Mouse (Mus musculus) pancreas, adult 10 weeks (tissue): ENCODE data around the gene Ifna15. TPM values are rescaled to one million over a fixed set of nuclear protein-coding genes. Genes with fewer than 3 reads are reported as not detected.

Experiments used
- polyA plus RNA-seq: library from polyadenylated mRNA; stranded (reverse); fragments of 350-450 nt; fragmentation: Illumina TruSeq; extraction: RNeasy Lipid Tissue Mini Kit (QIAGEN cat#74804); gene quantifications from one replicate; pipeline ENCODE4 v1.2.3, GENCODE M21; 2015; ENCODE audit warnings: low read depth, low replicate concordance; ENCODE audit not compliant: insufficient read depth

The Ifna15 gene
- polyA plus RNA-seq, result not detected

GRCm38 (mm10) chr4:88558145-88558544 is at the start of gene Ifna15:
TSS of gene Ifna15 (minus strand) at chr4:88558245.

GRCm38 (mm10) chr4:88603276-88603675 is 45.2 kb upstream of the Ifna15 start, which contains the start of gene Ifna12:
TSS of gene Ifna12 (minus strand) at chr4:88603376.

DNA sequence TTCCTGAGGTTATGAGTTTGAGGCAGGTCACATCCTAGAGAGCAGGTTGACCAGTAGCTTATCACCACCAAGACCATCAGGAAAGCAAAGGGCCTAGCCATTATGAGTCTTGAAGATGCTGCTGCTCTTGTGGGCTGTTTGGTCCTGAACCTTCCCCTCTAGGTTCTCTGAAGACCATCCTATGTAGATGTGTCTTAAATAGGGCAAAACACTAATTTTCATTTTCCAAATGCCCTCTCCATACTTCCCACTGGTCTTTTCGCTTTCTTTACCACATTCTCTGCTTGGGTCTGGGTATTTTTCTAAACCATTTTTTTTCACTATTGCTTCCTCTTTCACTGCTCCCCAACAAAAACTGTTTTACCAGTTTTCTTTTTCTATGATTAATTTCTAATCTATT is 34.2 kb upstream of the Ifna15 start, which contains the start of gene Ifna9:
Gene Ifna9, minus strand, starts transcription at position 101 of the 400 bp plus-strand sequence.

DNA sequence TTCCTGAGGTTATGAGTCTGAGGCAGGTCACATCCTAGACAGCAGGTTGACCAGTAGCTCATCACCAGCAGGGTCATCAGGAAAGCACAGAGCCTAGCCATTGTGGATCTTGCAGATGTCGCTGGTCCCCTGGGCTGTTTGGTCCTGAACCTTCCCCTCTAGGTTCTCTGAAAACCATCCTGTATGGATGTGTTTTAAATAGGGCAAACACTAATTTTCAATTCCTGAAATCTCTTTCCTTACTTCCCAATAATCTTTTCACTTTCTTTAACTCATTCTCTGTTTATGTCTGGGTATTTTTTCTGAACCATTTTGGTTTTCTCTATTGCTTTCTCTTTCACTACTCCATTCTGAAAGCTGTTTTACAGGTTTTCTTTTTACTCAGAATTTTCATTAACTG is 13.7 kb upstream of the Ifna15 start, which contains the start of gene Ifna14:
Gene Ifna14, minus strand, starts transcription at position 101 of the 400 bp plus-strand sequence.

GRCm38 (mm10) chr4:88522674-88523073 is 35.4 kb downstream of the Ifna15 start, which contains the start of gene Ifnb1:
TSS of gene Ifnb1 (minus strand) at chr4:88522774.

Other genes starting within 250 kb of the Ifna15 start
- 4.0 TPM for gene Hacd4, start 119.3 kb downstream of the Ifna15 start, polyA plus RNA-seq
- not detected for gene Ifnb1, start 35.5 kb downstream of the Ifna15 start, polyA plus RNA-seq
- gene Ifna14, start 13.6 kb upstream of the Ifna15 start, polyA plus RNA-seq, result not detected
- gene Ifna9, start 34.1 kb upstream of the Ifna15 start, polyA plus RNA-seq, result not detected
- gene Ifna12, start 45.1 kb upstream of the Ifna15 start, polyA plus RNA-seq, result not detected
- not detected for gene C87499, start 76.2 kb upstream of the Ifna15 start, polyA plus RNA-seq
- gene Ifna13, start 86.2 kb upstream of the Ifna15 start, polyA plus RNA-seq, result not detected
- not detected for gene Ifna16, start 118.7 kb upstream of the Ifna15 start, polyA plus RNA-seq
- not detected for gene Ifna2, start 125.7 kb upstream of the Ifna15 start, polyA plus RNA-seq
- gene Ifnab, start 133.1 kb upstream of the Ifna15 start, polyA plus RNA-seq, result not detected
- gene Gm26566, start 163.6 kb upstream of the Ifna15 start, polyA plus RNA-seq, result not detected
- 7.4 TPM for gene Klhl9, start 164.2 kb upstream of the Ifna15 start, polyA plus RNA-seq
- not detected for gene Gm13271, start 196.6 kb upstream of the Ifna15 start, polyA plus RNA-seq
- gene Gm13283, start 201.9 kb upstream of the Ifna15 start, polyA plus RNA-seq, result not detected
- gene Gm13290, start 215.6 kb upstream of the Ifna15 start, polyA plus RNA-seq, result not detected
- not detected for gene Gm13289, start 218.7 kb upstream of the Ifna15 start, polyA plus RNA-seq
- not detected for gene Gm13272, start 221.6 kb upstream of the Ifna15 start, polyA plus RNA-seq
- not detected for gene Ifnz, start 223.9 kb upstream of the Ifna15 start, polyA plus RNA-seq
- not detected for gene Gm13276, start 227.5 kb upstream of the Ifna15 start, polyA plus RNA-seq
- gene Gm13277, start 230.4 kb upstream of the Ifna15 start, polyA plus RNA-seq, result not detected
- not detected for gene Gm13278, start 233.3 kb upstream of the Ifna15 start, polyA plus RNA-seq
- not detected for gene Gm13275, start 236.2 kb upstream of the Ifna15 start, polyA plus RNA-seq
- not detected for gene Gm13279, start 239.2 kb upstream of the Ifna15 start, polyA plus RNA-seq
- not detected for gene Gm13285, start 241.4 kb upstream of the Ifna15 start, polyA plus RNA-seq
- not detected for gene Gm13287, start 245.0 kb upstream of the Ifna15 start, polyA plus RNA-seq
- not detected for gene Gm13288, start 247.3 kb upstream of the Ifna15 start, polyA plus RNA-seq